Mouse (Mus musculus) embryonic facial prominence, embryonic 11.5 days (tissue): Measurements from ENCODE around the gene Zfp637. TPM values are rescaled to one million over a fixed set of nuclear protein-coding genes. Genes with fewer than 3 reads are reported as not detected.

Experiments
- ATAC-seq: fragments of 200-750 bp; cut with Nextera tagmentation; replicated peaks from 2 replicates; pipeline ENCODE4 v1.8.0; 2017; ENCODE audit warnings: low read depth; ENCODE audit not compliant: insufficient number of reproducible peaks, low FRiP score, low TSS enrichment
- DNase-seq: peaks from one replicate; pipeline ENCODE4 v3.0.0-alpha.2; 2015; ENCODE audit warnings: low spot score
- H3K27ac ChIP-seq: fragments of 300-500 bp; sonication (generic); replicated peaks from 2 replicates; pipeline ENCODE4 v1.5.1; 2014; ENCODE audit warnings: mild to moderate bottlenecking, low read depth, low read length, control low read depth
- H3K27me3 ChIP-seq: fragments of 300-500 bp; sonication (generic); 2 replicates; pipeline ENCODE4 v1.6.1; 2014; ENCODE audit warnings: mild to moderate bottlenecking, low read length, moderate library complexity, mixed read lengths; ENCODE audit not compliant: control insufficient read depth, insufficient read depth
- H3K36me3 ChIP-seq: fragments of 300-500 bp; sonication (generic); replicated peaks from 2 replicates; pipeline ENCODE4 v1.6.1; 2014; ENCODE audit warnings: low read depth, mild to moderate bottlenecking, low read length, moderate library complexity, mixed read lengths; ENCODE audit not compliant: control insufficient read depth, insufficient read depth
- H3K4me1 ChIP-seq: fragments of 300-500 bp; sonication (generic); 2 replicates; pipeline ENCODE4 v1.6.1; 2014; ENCODE audit warnings: low read length, mixed read lengths; ENCODE audit not compliant: control insufficient read depth, insufficient read depth
- H3K4me2 ChIP-seq: fragments of 300-500 bp; sonication (generic); 2 replicates; pipeline ENCODE4 v1.6.1; 2014; ENCODE audit warnings: low read depth, mild to moderate bottlenecking, control low read depth, low read length, moderate library complexity
- H3K4me3 ChIP-seq: fragments of 300-500 bp; sonication (generic); 2 replicates; pipeline ENCODE4 v1.5.1; 2014; ENCODE audit warnings: low read depth, low read length, control low read depth
- H3K9ac ChIP-seq: fragments of 300-500 bp; sonication (generic); replicated peaks from 2 replicates; pipeline ENCODE4 v1.6.1; 2014; ENCODE audit warnings: mild to moderate bottlenecking, control low read depth, low read length
- H3K9me3 ChIP-seq: fragments of 300-500 bp; sonication (generic); replicated peaks from 2 replicates; pipeline ENCODE4 v1.6.1; 2016; ENCODE audit warnings: mild to moderate bottlenecking, low read length, inconsistent platforms, mixed read lengths; ENCODE audit not compliant: control insufficient read depth
- WGBS: fragments of 180-500 bp; shearing (Covaris S2); extraction: QIAGEN DNeasy Blood & Tissue Kit; methylation state at CpG from one replicate; pipeline ENCODE4 v1.1.7; 2014; 5-methylcytosine and 5-hydroxymethylcytosine counted together
- polyA plus RNA-seq: library from polyadenylated mRNA; unstranded; fragments of >200 nt; fragmentation: Nextera tagmentation; extraction: Ambion mirVana; gene quantifications from 2 replicates; pipeline ENCODE4 v1.2.1, GENCODE M21; 2014

Gene Zfp637
- polyA plus RNA-seq, 1 experiment from 2014 or later, result 163 TPM

DNA sequence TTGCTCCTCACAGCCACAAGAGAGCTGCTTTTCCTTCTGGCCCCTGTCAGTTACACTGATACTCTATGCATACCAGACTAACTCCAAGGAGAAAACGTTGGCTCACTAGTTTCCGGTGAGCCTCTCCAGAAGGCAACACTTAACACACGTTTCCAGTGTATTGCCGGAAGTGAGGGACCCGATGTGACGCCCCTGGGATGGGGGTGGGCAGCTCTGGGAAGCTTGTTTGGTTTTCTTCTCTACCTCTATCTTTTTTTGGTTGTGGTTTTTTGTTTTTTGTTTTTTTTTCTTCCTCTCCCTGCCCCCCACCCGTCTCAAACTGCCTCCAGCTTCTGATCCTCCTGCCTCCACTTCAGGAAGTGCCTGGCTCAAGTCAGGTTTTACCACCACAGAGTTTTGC is 41.0 kb downstream of the Zfp637 start:
- Histone ChIP-seq H3K4me3 (no peak overlapping the region), H3K9me3 (no peaks in the 10 kb centered on the region), H3K27me3 (no peaks in the 10 kb centered on the region), H3K27ac (no peak overlapping the region), H3K36me3 (no peaks in the 10 kb centered on the region), H3K9ac (no peak overlapping the region), H3K4me1 (no peaks in the 10 kb centered on the region), H3K4me2 (no peak overlapping the region)
- DNase-seq (no peak), ATAC-seq (no peak)
- WGBS, result 57% methylated on average over 7 of the region's 7 CpGs

DNA sequence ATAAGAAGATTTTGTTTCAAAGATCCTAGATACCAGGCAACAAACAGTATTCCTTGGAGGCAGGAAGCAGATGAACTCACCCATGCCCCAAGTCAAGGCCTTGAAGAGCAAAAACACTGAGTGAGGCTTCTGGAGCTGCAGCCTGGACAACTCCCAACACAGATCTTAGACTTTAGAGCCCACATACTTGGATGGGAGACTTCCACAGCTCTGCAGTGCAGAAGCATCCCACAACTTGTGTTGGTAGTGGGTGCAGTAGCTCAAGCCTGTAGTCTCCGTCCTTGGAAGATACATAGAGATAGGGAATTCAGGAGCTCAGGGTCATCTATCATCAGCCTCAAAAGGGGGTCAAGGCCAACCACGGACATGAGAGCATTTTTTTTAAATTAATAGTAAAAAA is 45.0 kb downstream of the Zfp637 start:
- no peaks in the 10 kb centered on the region for H3K27me3 ChIP-seq
- no peak overlapping the region for H3K4me2 ChIP-seq
- DNase-seq (no peak), ATAC-seq (no peak)
- H3K9me3 ChIP-seq, result no peaks in the 10 kb centered on the region
- 92% methylated on average over 2 of the region's 2 CpGs for WGBS
- no peaks in the 10 kb centered on the region for H3K36me3 ChIP-seq
- no peaks in the 10 kb centered on the region for H3K4me1 ChIP-seq
- H3K4me3 ChIP-seq, result no peak overlapping the region
- no peak overlapping the region for H3K27ac ChIP-seq
- H3K9ac ChIP-seq, result no peak overlapping the region

DNA sequence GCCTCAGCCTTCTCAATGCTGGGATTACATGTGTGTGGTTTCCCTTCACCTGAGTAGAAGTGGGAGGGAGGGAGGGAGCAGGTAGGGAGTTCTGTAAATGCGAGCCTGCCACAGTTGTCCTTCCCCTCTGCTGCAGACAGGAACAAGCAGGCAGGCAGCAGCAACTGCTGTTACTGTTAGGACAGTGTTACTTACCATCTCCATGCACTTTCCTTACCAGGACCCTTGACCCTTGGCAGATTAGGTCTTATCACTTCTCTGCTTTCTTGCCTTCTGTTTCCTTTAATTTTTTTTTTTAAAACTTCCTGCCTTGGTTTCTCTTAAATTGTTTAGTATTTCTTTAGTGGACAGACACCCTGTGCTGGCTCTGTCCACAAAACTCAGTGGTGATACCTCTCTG is 47.1 kb downstream of the Zfp637 start:
- ATAC-seq (no peak), DNase-seq (no peak)
- Histone ChIP-seq H3K4me1 (no peaks in the 10 kb centered on the region), H3K4me2 (no peak overlapping the region), H3K9ac (no peak overlapping the region), H3K36me3 (no peaks in the 10 kb centered on the region), H3K4me3 (no peak overlapping the region), H3K27ac (no peak overlapping the region), H3K27me3 (no peaks in the 10 kb centered on the region), H3K9me3 (no peaks in the 10 kb centered on the region)
- 67% methylated on average over 1 of the region's 1 CpGs for WGBS

DNA sequence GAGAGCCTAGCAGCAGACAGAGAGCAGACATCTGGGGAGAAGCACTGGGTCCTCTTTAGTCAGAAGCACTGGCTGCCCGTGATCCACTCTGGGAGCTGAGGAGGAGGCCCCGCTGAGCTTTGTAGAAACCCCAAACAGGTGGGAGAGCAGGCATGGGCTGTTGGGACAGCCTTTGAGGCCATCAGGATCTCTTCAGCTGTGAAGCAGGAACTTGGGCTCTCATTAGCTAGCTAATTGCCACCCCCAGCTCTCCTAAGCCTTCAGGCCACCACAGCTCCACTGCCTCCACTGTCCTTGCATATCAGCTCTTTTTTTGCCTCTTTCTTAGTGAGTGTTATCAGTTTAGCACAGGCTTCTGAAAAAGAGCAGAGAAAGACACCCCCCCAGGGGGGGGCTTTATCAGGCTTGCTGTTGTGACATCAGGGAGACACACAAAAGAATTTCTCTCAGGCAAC is 47.7 kb downstream of the Zfp637 start:
- H3K27ac ChIP-seq, result no peak overlapping the region
- H3K9ac ChIP-seq, result no peak overlapping the region
- 56% methylated on average over 2 of the region's 2 CpGs for WGBS
- H3K4me3 ChIP-seq, result no peak overlapping the region
- H3K4me2 ChIP-seq, result no peak overlapping the region
- H3K9me3 ChIP-seq, result no peaks in the 10 kb centered on the region
- H3K4me1 ChIP-seq, result no peaks in the 10 kb centered on the region
- no peaks in the 10 kb centered on the region for H3K27me3 ChIP-seq
- H3K36me3 ChIP-seq, result no peaks in the 10 kb centered on the region
- DNase-seq, result no peak
- ATAC-seq, result no peak

DNA sequence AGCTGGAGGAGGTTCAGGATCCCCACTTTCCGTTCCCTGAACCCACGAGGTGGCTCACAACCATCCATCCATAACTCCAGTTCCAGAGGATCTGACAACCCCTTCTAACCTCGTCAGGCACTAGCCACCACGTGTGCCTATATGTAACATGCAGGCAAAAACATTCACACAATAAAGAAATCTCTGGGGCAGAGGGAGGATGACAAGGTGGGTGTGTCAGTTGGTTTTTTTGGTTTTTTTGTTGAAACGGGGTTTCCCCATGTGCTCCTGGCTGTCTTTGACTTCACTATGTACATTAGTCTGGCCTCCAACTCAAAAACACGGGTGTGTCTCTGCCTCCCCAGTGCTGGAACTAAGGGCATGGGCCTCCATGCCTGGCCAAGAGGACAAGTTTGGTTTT is 49.3 kb downstream of the Zfp637 start:
- DNase-seq (no peak), ATAC-seq (no peak)
- Histone ChIP-seq H3K36me3 (no peaks in the 10 kb centered on the region), H3K27ac (no peak overlapping the region), H3K4me3 (no peak overlapping the region), H3K9ac (no peak overlapping the region), H3K9me3 (no peaks in the 10 kb centered on the region), H3K27me3 (no peaks in the 10 kb centered on the region), H3K4me1 (no peaks in the 10 kb centered on the region), H3K4me2 (no peak overlapping the region)
- WGBS, result 91% methylated on average over 6 of the region's 6 CpGs

DNA sequence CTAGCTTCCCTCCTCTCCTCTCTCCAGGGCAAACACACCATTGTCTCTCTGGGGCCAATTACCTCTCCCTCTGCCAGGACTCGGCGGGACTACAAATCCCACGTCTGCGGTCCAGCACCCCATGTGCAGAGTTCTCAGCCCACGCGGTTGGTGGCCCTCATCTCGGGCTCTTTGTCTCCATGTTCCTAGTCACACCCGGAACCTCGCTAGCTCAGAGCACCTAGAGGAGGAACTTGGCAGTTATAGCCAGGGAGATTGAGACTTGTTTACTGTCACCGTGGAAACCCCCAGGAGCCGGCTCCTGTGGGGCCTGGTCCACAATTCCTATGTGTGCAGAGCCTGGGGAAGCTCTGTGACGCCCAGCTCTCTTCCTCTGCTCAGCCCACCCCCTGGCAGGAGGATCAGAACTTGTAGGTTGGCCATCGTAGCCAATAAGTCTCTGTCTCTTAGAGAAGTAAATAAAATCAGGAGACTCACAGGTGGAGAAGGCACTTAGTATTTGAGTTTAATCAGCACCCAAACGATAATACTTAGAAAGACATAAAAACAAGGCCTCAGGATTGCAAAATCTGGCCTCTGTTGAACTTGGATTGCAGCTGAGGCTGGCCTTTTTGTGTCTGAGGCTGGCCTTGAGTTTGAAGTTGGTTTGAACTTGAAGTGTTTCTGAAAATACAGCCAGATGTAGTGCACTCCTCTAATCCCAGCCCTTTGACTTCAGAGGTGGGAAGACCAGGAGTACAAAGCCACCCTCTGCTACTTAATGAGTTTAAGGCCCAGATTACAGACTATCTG is 50.6 kb downstream of the Zfp637 start:
- Histone ChIP-seq H3K4me3 (no peak overlapping the region), H3K27me3 (no peaks in the 10 kb centered on the region), H3K9ac (no peak overlapping the region), H3K4me1 (no peaks in the 10 kb centered on the region), H3K27ac (no peak overlapping the region), H3K36me3 (no peaks in the 10 kb centered on the region), H3K4me2 (no peak overlapping the region), H3K9me3 (no peaks in the 10 kb centered on the region)
- 68% methylated on average over 14 of the region's 14 CpGs for WGBS
- DNase-seq, result no peak
- ATAC-seq, result no peak

DNA sequence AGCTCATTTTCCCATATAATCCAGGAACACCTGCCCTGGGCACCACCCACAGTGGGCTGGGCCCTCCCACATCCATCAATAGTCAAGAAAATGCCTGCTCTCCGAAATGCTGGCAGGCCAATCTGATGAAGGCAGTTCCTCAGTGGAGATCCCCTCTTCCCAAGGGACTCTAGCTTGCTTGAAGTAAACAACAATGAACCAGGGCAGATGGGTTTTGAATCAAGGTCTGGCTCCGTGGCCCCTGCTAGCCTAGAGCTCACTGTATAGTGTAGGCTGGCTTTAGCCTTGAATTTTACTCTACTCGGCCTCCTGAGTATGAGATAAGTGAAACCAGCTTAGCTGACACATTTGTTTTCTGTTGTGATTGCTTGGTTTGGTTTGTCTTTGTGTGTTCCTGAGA is 51.4 kb downstream of the Zfp637 start:
- H3K4me3 ChIP-seq, result no peak overlapping the region
- no peaks in the 10 kb centered on the region for H3K27me3 ChIP-seq
- H3K4me2 ChIP-seq, result no peak overlapping the region
- H3K27ac ChIP-seq, result no peak overlapping the region
- no peak overlapping the region for H3K9ac ChIP-seq
- ATAC-seq, result no peak
- no peaks in the 10 kb centered on the region for H3K36me3 ChIP-seq
- H3K4me1 ChIP-seq, result no peaks in the 10 kb centered on the region
- DNase-seq, result no peak
- H3K9me3 ChIP-seq, result no peaks in the 10 kb centered on the region
- 70% methylated on average over 3 of the region's 3 CpGs for WGBS

DNA sequence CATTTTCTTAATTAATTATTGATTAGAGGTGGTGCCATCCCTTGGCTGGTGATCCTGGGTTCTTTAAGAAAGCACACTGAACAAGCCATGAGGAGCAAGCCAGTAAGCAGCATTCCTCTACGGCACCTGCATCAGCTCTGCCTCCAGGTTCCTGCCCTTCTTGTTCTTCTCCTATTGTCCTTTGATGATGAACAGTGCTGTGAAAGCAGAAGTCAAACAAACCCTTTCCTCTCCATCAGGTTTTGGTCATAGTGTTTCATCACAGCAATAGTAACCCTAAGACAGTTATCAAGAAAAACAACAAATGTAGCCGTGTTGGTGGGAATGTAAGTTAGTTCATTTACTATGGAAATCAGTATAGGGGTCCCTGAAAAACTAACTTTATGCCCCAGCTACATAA is 52.5 kb downstream of the Zfp637 start:
- no peak for ATAC-seq
- no peak overlapping the region for H3K4me2 ChIP-seq
- no peaks in the 10 kb centered on the region for H3K36me3 ChIP-seq
- no peak overlapping the region for H3K27ac ChIP-seq
- no peaks in the 10 kb centered on the region for H3K4me1 ChIP-seq
- H3K4me3 ChIP-seq, result no peak overlapping the region
- no peak for DNase-seq
- H3K9ac ChIP-seq, result no peak overlapping the region
- WGBS, result 88% methylated on average over 2 of the region's 2 CpGs
- H3K9me3 ChIP-seq, result no peaks in the 10 kb centered on the region
- H3K27me3 ChIP-seq, result no peaks in the 10 kb centered on the region
